Mouse (Mus musculus): ENCODE measurements around the gene Amacr.

GRCm38 (mm10) chr15:10969439-10969838 lies 12.1 kb upstream of the Amacr start:
- no peak for TF ChIP-seq CTCF (IDR thresholded peaks at IDR 0.05; ENCODE audit: extremely low read depth, insufficient read depth, insufficient read length, insufficient replicate concordance)
- no peak for TF ChIP-seq POLR2A (IDR thresholded peaks at IDR 0.05; ENCODE audit: low read depth, low read length)
